Mouse (Mus musculus) small intestine, adult 2 months (tissue): ENCODE results near the gene Fam117b. TPM values are rescaled to one million over a fixed set of nuclear protein-coding genes. Genes with fewer than 3 reads are reported as not detected.

Experiments used
- H3K27ac ChIP-seq: fragments of 200-500 bp; 2 replicates; pipeline ENCODE4 v1.5.1; 2012; ENCODE audit warnings: low read depth, low read length, control low read depth, inconsistent platforms; ENCODE audit not compliant: insufficient read depth
- H3K27me3 ChIP-seq: fragments of 200-500 bp; 2 replicates; pipeline ENCODE4 v1.6.1; 2012; ENCODE audit warnings: mild to moderate bottlenecking, moderate library complexity, low read length, inconsistent platforms; ENCODE audit not compliant: control insufficient read depth, insufficient read depth
- H3K36me3 ChIP-seq: fragments of 200-500 bp; 2 replicates; pipeline ENCODE4 v1.6.1; 2012; ENCODE audit warnings: mild to moderate bottlenecking, low read length, control low read depth, inconsistent platforms; ENCODE audit not compliant: control insufficient read depth, insufficient read depth
- H3K4me1 ChIP-seq: fragments of 200-500 bp; 2 replicates; pipeline ENCODE4 v1.6.1; 2012; ENCODE audit warnings: low read length, inconsistent platforms, mixed read lengths; ENCODE audit not compliant: control insufficient read depth, insufficient read depth, insufficient read length
- H3K4me3 ChIP-seq: fragments of 200-500 bp; 2 replicates; pipeline ENCODE4 v1.5.1; 2012; ENCODE audit warnings: low read depth, mild to moderate bottlenecking, control low read depth, inconsistent platforms, low read length, moderate library complexity
- CTCF ChIP-seq: fragments of 200-500 bp; IDR thresholded peaks from 2 replicates; pipeline ENCODE4 v1.5.1; 2012; ENCODE audit warnings: low read depth, mild to moderate bottlenecking, control low read depth, inconsistent platforms, low read length, moderate library complexity, mixed read lengths; ENCODE audit not compliant: insufficient replicate concordance, insufficient read length; ENCODE audit errors: extremely low read depth
- POLR2A ChIP-seq: fragments of 200-500 bp; IDR thresholded peaks from 2 replicates; pipeline ENCODE4 v1.6.1; 2012; ENCODE audit warnings: low read depth, mild to moderate bottlenecking, control low read depth, inconsistent platforms, low read length, moderate library complexity
- WGBS: fragments of 180-500 bp; shearing (Covaris S2); methylation state at CpG from one replicate; pipeline ENCODE4 v1.1.7; 2018; 5-methylcytosine and 5-hydroxymethylcytosine counted together
- polyA plus RNA-seq: library from polyadenylated mRNA; depleted of rRNA; stranded (reverse); fragments of >200 nt; gene quantifications from 2 replicates; pipeline ENCODE4 v1.2.3, GENCODE M21; 2012; rRNA removed

The Fam117b gene
- 4.7 and 13.0 TPM in 2 replicates for polyA plus RNA-seq

GRCm38 (mm10) chr1:59912413-59913157 lies at the start of gene Fam117b:
TSS of gene Fam117b (plus strand) at chr1:59913006.
- Histone ChIP-seq H3K36me3 (no peaks in the 10 kb centered on the region), H3K27me3 (no peaks in the 10 kb centered on the region), H3K27ac (peak within 1 kb of the TSS; percentile 88), H3K4me3 (peak within 1 kb of the TSS; percentile 99), H3K4me1 (peaks cover 5% of the 10 kb centered on the region)
- TF ChIP-seq POLR2A (peak; percentile 63; the same call in 1 of the 2 replicates), CTCF (no peak)
- WGBS, result 2% methylated on average over 72 of the region's 72 CpGs

DNA sequence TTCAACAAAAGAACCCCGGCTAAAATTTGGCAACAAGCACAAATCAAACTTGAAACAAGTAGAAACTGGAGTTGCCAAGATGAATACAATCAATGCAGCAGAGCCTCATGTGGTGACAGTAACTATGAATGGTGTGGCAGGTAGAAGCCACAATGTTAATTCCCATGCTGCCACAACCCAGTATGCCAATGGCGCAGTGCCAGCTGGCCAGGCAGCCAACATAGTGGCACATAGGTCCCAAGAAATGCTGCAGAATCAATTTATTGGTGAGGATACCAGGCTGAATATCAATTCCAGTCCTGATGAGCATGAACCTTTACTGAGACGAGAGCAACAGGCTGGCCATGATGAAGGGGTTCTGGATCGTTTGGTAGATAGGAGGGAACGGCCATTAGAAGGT lies 44.8 kb upstream of the Fam117b start:
- TF ChIP-seq CTCF (no peak), POLR2A (no peak)
- Histone ChIP-seq H3K36me3 (peaks cover 21% of the 10 kb centered on the region), H3K27me3 (no peaks in the 10 kb centered on the region), H3K27ac (no peak overlapping the region), H3K4me1 (no peaks in the 10 kb centered on the region), H3K4me3 (no peak overlapping the region)
- 95% methylated on average over 5 of the region's 5 CpGs for WGBS

- 88% methylated on average over 3 of the region's 3 CpGs for WGBS
- Histone ChIP-seq H3K4me3 (no peak overlapping the region), H3K4me1 (no peaks in the 10 kb centered on the region), H3K27ac (no peak overlapping the region), H3K27me3 (no peaks in the 10 kb centered on the region), H3K36me3 (peaks cover 8% of the 10 kb centered on the region; the same call in 1 of the 2 replicates)
- no peak for TF ChIP-seq CTCF
- TF ChIP-seq POLR2A, result no peak
These were observed 38.8 kb upstream of the Fam117b start for GRCm38 (mm10) chr1:59874023-59874422.

- H3K36me3 ChIP-seq, result peaks cover 2% of the 10 kb centered on the region; the same call in 1 of the 2 replicates
- no peaks in the 10 kb centered on the region for H3K4me1 ChIP-seq
- H3K4me3 ChIP-seq, result no peak overlapping the region
- no peak overlapping the region for H3K27ac ChIP-seq
- no peak for TF ChIP-seq CTCF
- TF ChIP-seq POLR2A, result no peak
- no peaks in the 10 kb centered on the region for H3K27me3 ChIP-seq
- 86% methylated on average over 7 of the region's 7 CpGs for WGBS
These were observed 34.7 kb upstream of the Fam117b start for GRCm38 (mm10) chr1:59878098-59878497.

- 33% methylated on average over 3 of the region's 3 CpGs for WGBS
- H3K4me1 ChIP-seq, result no peaks in the 10 kb centered on the region
- no peaks in the 10 kb centered on the region for H3K27me3 ChIP-seq
- H3K4me3 ChIP-seq, result no peak overlapping the region
- no peak overlapping the region for H3K27ac ChIP-seq
- peak; percentile 93; the same call in 1 of the 2 replicates for TF ChIP-seq CTCF
- no peak for TF ChIP-seq POLR2A
- H3K36me3 ChIP-seq, result no peaks in the 10 kb centered on the region
These were observed 29.3 kb upstream of the Fam117b start for GRCm38 (mm10) chr1:59883349-59884134.

GRCm38 (mm10) chr1:59886899-59887298 lies 25.9 kb upstream of the Fam117b start:
- 70% methylated on average over 4 of the region's 4 CpGs for WGBS
- no peak for TF ChIP-seq CTCF
- no peak for TF ChIP-seq POLR2A
- no peaks in the 10 kb centered on the region for H3K36me3 ChIP-seq
- H3K4me3 ChIP-seq, result no peak overlapping the region
- H3K27ac ChIP-seq, result no peak overlapping the region
- no peaks in the 10 kb centered on the region for H3K27me3 ChIP-seq
- no peaks in the 10 kb centered on the region for H3K4me1 ChIP-seq

DNA sequence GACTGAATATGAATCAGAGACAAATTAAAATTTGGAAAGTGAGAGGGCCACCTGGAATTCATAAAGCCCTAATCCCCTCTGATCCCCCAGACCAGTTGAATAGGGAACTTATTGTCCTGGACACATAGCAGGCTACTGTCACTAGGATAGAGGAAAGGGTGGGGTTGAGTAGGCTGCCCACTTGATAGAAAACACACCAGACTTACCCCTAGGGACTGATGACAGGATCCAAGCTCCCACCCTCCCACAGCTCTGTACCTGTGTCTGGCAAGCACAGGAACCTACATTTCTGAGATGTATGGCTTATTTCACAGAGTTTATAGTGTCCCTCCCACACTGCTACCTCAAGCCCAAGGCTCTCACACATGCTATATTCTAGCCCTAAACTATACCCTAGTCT lies 24.8 kb upstream of the Fam117b start:
- H3K27ac ChIP-seq, result no peak overlapping the region
- H3K27me3 ChIP-seq, result no peaks in the 10 kb centered on the region
- TF ChIP-seq CTCF (no peak), POLR2A (no peak)
- H3K4me3 ChIP-seq, result no peak overlapping the region
- H3K4me1 ChIP-seq, result peaks cover under 1% of the 10 kb centered on the region; the same call in 1 of the 2 replicates
- H3K36me3 ChIP-seq, result no peaks in the 10 kb centered on the region
